Comparison of ENCODE assay signal across 8 mouse cellular contexts in genomic region chr14:21074398-21075320, GRCm38 (mm10). TPM values are rescaled to one million over a fixed set of nuclear protein-coding genes. Genes with fewer than 3 reads are reported as not detected.
DNase-seq lines count a peak whose midpoint lies in the region; ATAC-seq lines count a peak whose summit lies in the region.

No protein-coding gene starts in this region.

- no peak overlapping the region; the same call in 1 of the 2 replicates for H3K27ac ChIP-seq in kidney, embryonic 16.5 days (ENCODE audit: low read length)
- H3K27ac ChIP-seq in hindbrain, embryonic 11.5 days (ENCODE audit: low read depth, low read length), result no peak overlapping the region
- H3K27ac ChIP-seq in liver, embryonic 16.5 days (ENCODE audit: low read length), result peak overlapping the region; percentile 96

- DNase-seq in kidney, postnatal 25 days, result no peak
- DNase-seq in c-Kit-positive CD71-positive TER-119-positive erythroid progenitor cells, embryonic 14.5 days (ENCODE audit: low spot score), result peak; percentile 74
- no peak for DNase-seq in hindbrain, embryonic 11.5 days (ENCODE audit: low spot score)
- no peak for DNase-seq in adrenal gland, postnatal 4 days (ENCODE audit: low spot score in 2 of 2)
- DNase-seq in urinary bladder, postnatal 36 days (ENCODE audit: low spot score in 2 of 2), result no peak
- DNase-seq in frontal cortex, postnatal 10 days (ENCODE audit: low spot score in 2 of 2), result no peak

- H3K36me3 ChIP-seq in kidney, embryonic 16.5 days (ENCODE audit: insufficient read depth, low read length), result no peaks in the 10 kb centered on the region
- no peaks in the 10 kb centered on the region for H3K36me3 ChIP-seq in hindbrain, embryonic 11.5 days (ENCODE audit: control insufficient read depth, insufficient read depth, low read length)
- no peaks in the 10 kb centered on the region for H3K36me3 ChIP-seq in liver, embryonic 16.5 days (ENCODE audit: control insufficient read depth, insufficient read depth)

- H3K9me3 ChIP-seq in kidney, embryonic 16.5 days (ENCODE audit: low read length), result no peaks in the 10 kb centered on the region
- H3K9me3 ChIP-seq in hindbrain, embryonic 11.5 days (ENCODE audit: control insufficient read depth, low read length), result no peaks in the 10 kb centered on the region
- H3K9me3 ChIP-seq in liver, embryonic 16.5 days (replicated peaks; ENCODE audit: control insufficient read depth, low read length), result no peaks in the 10 kb centered on the region

- WGBS in kidney, embryonic 16.5 days, result 50% methylated on average over 11 of the region's 11 CpGs
- WGBS in hindbrain, embryonic 11.5 days, result 67% methylated on average over 11 of the region's 11 CpGs
- WGBS in liver, embryonic 16.5 days (ENCODE audit: insufficient replicate concordance), result 24% methylated on average over 11 of the region's 11 CpGs

- peak overlapping the region; percentile 27; the same call in 1 of the 2 replicates for H3K9ac ChIP-seq in kidney, embryonic 16.5 days (replicated peaks; ENCODE audit: low read length)
- H3K9ac ChIP-seq in hindbrain, embryonic 11.5 days (ENCODE audit: low read depth, low read length), result no peak overlapping the region
- peak overlapping the region; percentile 88 for H3K9ac ChIP-seq in liver, embryonic 16.5 days (ENCODE audit: low read depth, low read length)

- ATAC-seq in kidney, embryonic 16.5 days (ENCODE audit: low FRiP score, low TSS enrichment), result no peak
- no peak for ATAC-seq in hindbrain, embryonic 11.5 days (ENCODE audit: low FRiP score)
- ATAC-seq in liver, embryonic 16.5 days (ENCODE audit: low read depth), result peak; percentile 14

- peak overlapping the region; percentile 81 for H3K4me2 ChIP-seq in kidney, embryonic 16.5 days (replicated peaks; ENCODE audit: low read depth, low read length)
- H3K4me2 ChIP-seq in hindbrain, embryonic 11.5 days (replicated peaks; ENCODE audit: low read depth, low read length), result peak overlapping the region; percentile 78; the same call in 1 of the 2 replicates
- H3K4me2 ChIP-seq in liver, embryonic 16.5 days (ENCODE audit: low read depth, low read length), result peak overlapping the region; percentile 90

- H3K27me3 ChIP-seq in kidney, embryonic 16.5 days (ENCODE audit: insufficient read depth, low read length), result no peaks in the 10 kb centered on the region
- no peaks in the 10 kb centered on the region for H3K27me3 ChIP-seq in hindbrain, embryonic 11.5 days (ENCODE audit: control insufficient read depth, insufficient read depth, low read length)
- no peaks in the 10 kb centered on the region for H3K27me3 ChIP-seq in liver, embryonic 16.5 days (ENCODE audit: control insufficient read depth, insufficient read depth, low read depth, low read length)

- H3K4me1 ChIP-seq in kidney, embryonic 16.5 days (ENCODE audit: insufficient read depth, low read length), result peaks cover 19% of the 10 kb centered on the region
- peaks cover 2% of the 10 kb centered on the region; the same call in 1 of the 2 replicates for H3K4me1 ChIP-seq in hindbrain, embryonic 11.5 days (replicated peaks; ENCODE audit: control insufficient read depth, insufficient read depth, low read length)
- H3K4me1 ChIP-seq in liver, embryonic 16.5 days (ENCODE audit: control insufficient read depth, low read depth, low read length), result peaks cover 38% of the 10 kb centered on the region

- H3K4me3 ChIP-seq in kidney, embryonic 16.5 days (ENCODE audit: low read length), result peak overlapping the region; percentile 72; the same call in 1 of the 2 replicates
- no peak overlapping the region for H3K4me3 ChIP-seq in hindbrain, embryonic 11.5 days (ENCODE audit: low read depth, low read length)
- H3K4me3 ChIP-seq in liver, embryonic 16.5 days (ENCODE audit: low read depth, low read length), result peak overlapping the region; percentile 84

RNA-seq across cellular contexts. Expression of gene Adk, which starts 22.3 kb away (rescaled TPM):
- 158 and 167 TPM in 2 replicates for polyA plus RNA-seq in kidney, embryonic 16.5 days (2015; fragmentation: Nextera tagmentation; extraction: Ambion mirVana)
- polyA plus RNA-seq in hindbrain, embryonic 11.5 days (2014; fragmentation: Nextera tagmentation; extraction: Ambion mirVana), result 107 and 108 TPM in 2 replicates
- polyA plus RNA-seq in liver, embryonic 16.5 days (2015; fragmentation: Nextera tagmentation; extraction: Ambion mirVana), result 224 and 254 TPM in 2 replicates
- total RNA-seq in adrenal gland, postnatal 4 days (2021), result 100 to 1,000 TPM; 123 to 142 TPM

RNA-seq across cellular contexts. Expression of gene Ap3m1, which starts 22.4 kb away (rescaled TPM):
- 79.1 and 82.5 TPM in 2 replicates for polyA plus RNA-seq in kidney, embryonic 16.5 days (2015; fragmentation: Nextera tagmentation; extraction: Ambion mirVana)
- polyA plus RNA-seq in hindbrain, embryonic 11.5 days (2014; fragmentation: Nextera tagmentation; extraction: Ambion mirVana), result 135 and 138 TPM in 2 replicates
- polyA plus RNA-seq in liver, embryonic 16.5 days (2015; fragmentation: Nextera tagmentation; extraction: Ambion mirVana), result 31.6 and 33.4 TPM in 2 replicates
- total RNA-seq in adrenal gland, postnatal 4 days (2021), result 10 to 100 TPM; 72.4 to 81.7 TPM
